Mouse (Mus musculus): Measurements from ENCODE around the gene Nelfe.
"Not testable (repeated sequence)": the region's sequence is repeated elsewhere in the genome, so short reads cannot be mapped to it uniquely, and the experiment has no call there.

Gene Nelfe

DNA sequence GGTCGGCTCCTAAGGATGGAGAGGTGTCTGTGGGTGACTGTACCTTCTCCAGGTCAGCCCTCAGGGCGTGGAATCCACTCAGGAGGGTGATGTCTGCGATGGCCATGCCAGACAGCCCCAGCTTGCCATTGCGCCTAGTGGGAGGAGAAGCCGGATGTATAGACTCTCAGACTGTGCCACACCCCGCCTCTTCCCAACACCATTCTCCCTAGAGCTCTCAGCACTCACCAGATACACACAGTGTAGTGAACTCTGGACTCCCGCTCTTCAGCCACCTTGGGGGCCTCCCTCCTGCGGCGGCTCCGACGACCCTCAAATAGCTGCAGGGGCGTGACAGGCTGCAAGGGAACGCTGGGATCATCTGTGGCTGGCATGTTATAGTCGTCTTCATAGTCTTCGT lies 38.9 kb upstream of the Nelfe start:
- H3K4me3 ChIP-seq (replicated peaks; ENCODE audit: low read length) = no peak overlapping the region
- H3K27me3 ChIP-seq (ENCODE audit: insufficient read depth, low read length) = 0 out of 2 replicates have a peak, but pooled peaks cover 5% of the 10 kb centered on the region
- H3K4me1 ChIP-seq (replicated peaks; ENCODE audit: low read depth, low read length) = peaks cover 11% of the 10 kb centered on the region
- H3K36me3 ChIP-seq (ENCODE audit: insufficient read depth, low read length) = no peaks in the 10 kb centered on the region
- no peak for TF ChIP-seq NANOG (IDR thresholded peaks at IDR 0.05; ENCODE audit: borderline replicate concordance, low read length)
- TF ChIP-seq CTCF (conservative IDR thresholded peaks at IDR 0.05; ENCODE audit: low read length) = no peak
- TF ChIP-seq POU5F1 (IDR thresholded peaks at IDR 0.05; ENCODE audit: borderline replicate concordance, low read length) = no peak
- H3K9me3 ChIP-seq (ENCODE audit: low read length) = no peaks in the 10 kb centered on the region

DNA sequence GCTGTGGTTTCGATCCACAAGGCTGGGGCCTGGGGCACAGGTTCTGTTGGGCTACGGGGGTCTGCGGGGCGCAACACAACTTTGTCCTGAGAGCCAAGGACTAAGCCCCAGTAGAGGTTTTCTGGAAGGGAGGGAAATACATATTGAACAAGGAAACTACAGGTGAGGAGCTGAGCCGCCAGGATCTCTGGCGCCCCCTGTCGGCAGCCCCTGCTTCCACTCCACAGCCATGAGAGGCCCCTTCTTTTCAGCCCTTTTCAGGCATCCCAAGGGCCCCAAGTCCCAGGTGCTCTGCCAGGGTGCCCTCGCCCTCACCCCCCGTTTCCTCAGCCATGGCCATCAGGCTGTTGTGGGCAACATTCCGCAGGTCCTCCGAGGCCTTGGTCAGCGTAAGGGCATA lies 36.4 kb upstream of the Nelfe start:
- H3K9me3 ChIP-seq (ENCODE audit: low read length); H3K4me3 ChIP-seq (replicated peaks; ENCODE audit: low read length); H3K27me3 ChIP-seq (ENCODE audit: insufficient read depth, low read length); H3K36me3 ChIP-seq (ENCODE audit: insufficient read depth, low read length): not testable (repeated sequence)
- peaks cover 11% of the 10 kb centered on the region for H3K4me1 ChIP-seq (replicated peaks; ENCODE audit: low read depth, low read length)
- TF ChIP-seq CTCF (conservative IDR thresholded peaks at IDR 0.05; ENCODE audit: low read length) = peak; percentile 83

- Histone ChIP-seq H3K27me3 (ENCODE audit: insufficient read depth, low read length) (peaks cover 6% of the 10 kb centered on the region; the same call in 1 of the 2 replicates), H3K4me1 (replicated peaks; ENCODE audit: low read depth, low read length) (peaks cover 11% of the 10 kb centered on the region), H3K9me3 (ENCODE audit: low read length) (no peaks in the 10 kb centered on the region), H3K4me3 (replicated peaks; ENCODE audit: low read length) (no peak overlapping the region), H3K36me3 (ENCODE audit: insufficient read depth, low read length) (no peaks in the 10 kb centered on the region)
- TF ChIP-seq NANOG (IDR thresholded peaks at IDR 0.05; ENCODE audit: borderline replicate concordance, low read length) (no peak), POU5F1 (IDR thresholded peaks at IDR 0.05; ENCODE audit: borderline replicate concordance, low read length) (no peak), CTCF (conservative IDR thresholded peaks at IDR 0.05; ENCODE audit: low read length) (no peak)
These were observed 35.3 kb upstream of the Nelfe start for GRCm38 (mm10) chr17:34814818-34815370.

DNA sequence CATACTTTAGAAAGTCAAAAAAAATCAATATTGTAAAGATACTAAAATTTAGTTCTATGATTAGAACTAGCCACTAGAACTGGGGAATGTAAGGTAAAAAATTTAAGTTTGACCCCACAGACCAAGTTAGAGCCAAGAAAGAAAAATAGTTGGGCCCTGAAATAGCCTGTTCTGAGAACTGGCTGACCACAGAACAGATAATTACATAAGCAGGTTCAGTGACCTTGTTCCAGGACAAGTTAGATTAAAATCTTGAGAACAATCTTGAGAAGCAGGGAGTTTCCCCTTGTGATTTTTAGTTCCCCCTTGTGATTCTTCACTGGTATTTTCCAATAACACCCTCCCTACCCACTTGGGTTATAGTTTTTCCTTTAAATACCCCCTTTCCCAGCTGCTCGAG lies 19.4 kb upstream of the Nelfe start:
- not testable (repeated sequence) for H3K27me3 ChIP-seq (ENCODE audit: insufficient read depth, low read length); H3K4me3 ChIP-seq (replicated peaks; ENCODE audit: low read length); H3K4me1 ChIP-seq (replicated peaks; ENCODE audit: low read depth, low read length)
- Histone ChIP-seq H3K9me3 (ENCODE audit: low read length) (peaks cover 17% of the 10 kb centered on the region), H3K36me3 (ENCODE audit: insufficient read depth, low read length) (peaks cover 84% of the 10 kb centered on the region)

GRCm38 (mm10) chr17:34836155-34836855 lies 13.9 kb upstream of the Nelfe start:
- TF ChIP-seq POU5F1 (IDR thresholded peaks at IDR 0.05; ENCODE audit: borderline replicate concordance, low read length) = no peak
- no peak for TF ChIP-seq NANOG (IDR thresholded peaks at IDR 0.05; ENCODE audit: borderline replicate concordance, low read length)
- TF ChIP-seq CTCF (conservative IDR thresholded peaks at IDR 0.05; ENCODE audit: low read length) = no peak
- H3K4me1 ChIP-seq (replicated peaks; ENCODE audit: low read depth, low read length) = peaks cover 45% of the 10 kb centered on the region
- no peaks in the 10 kb centered on the region for H3K27me3 ChIP-seq (ENCODE audit: insufficient read depth, low read length)
- peaks cover 68% of the 10 kb centered on the region for H3K36me3 ChIP-seq (ENCODE audit: insufficient read depth, low read length)
- H3K4me3 ChIP-seq (replicated peaks; ENCODE audit: low read length) = peak overlapping the region; percentile 94
- H3K9me3 ChIP-seq (ENCODE audit: low read length) = peaks cover 3% of the 10 kb centered on the region

GRCm38 (mm10) chr17:34836856-34837221 lies 13.4 kb upstream of the Nelfe start, which contains the start of the genes Stk19 and Dxo:
TSS of gene Stk19 (minus strand) at chr17:34836945.
TSS of gene Dxo (plus strand) at chr17:34837019.
- H3K36me3 ChIP-seq (ENCODE audit: insufficient read depth, low read length) = peaks cover 69% of the 10 kb centered on the region
- H3K4me3 ChIP-seq (replicated peaks; ENCODE audit: low read length) = peak within 1 kb of the TSS; percentile 94
- H3K9me3 ChIP-seq (ENCODE audit: low read length) = no peaks in the 10 kb centered on the region
- no peak for TF ChIP-seq CTCF (conservative IDR thresholded peaks at IDR 0.05; ENCODE audit: low read length)
- TF ChIP-seq NANOG (IDR thresholded peaks at IDR 0.05; ENCODE audit: borderline replicate concordance, low read length) = no peak
- TF ChIP-seq POU5F1 (IDR thresholded peaks at IDR 0.05; ENCODE audit: borderline replicate concordance, low read length) = no peak
- H3K27me3 ChIP-seq (ENCODE audit: insufficient read depth, low read length) = no peaks in the 10 kb centered on the region
- H3K4me1 ChIP-seq (replicated peaks; ENCODE audit: low read depth, low read length) = peaks cover 45% of the 10 kb centered on the region

DNA sequence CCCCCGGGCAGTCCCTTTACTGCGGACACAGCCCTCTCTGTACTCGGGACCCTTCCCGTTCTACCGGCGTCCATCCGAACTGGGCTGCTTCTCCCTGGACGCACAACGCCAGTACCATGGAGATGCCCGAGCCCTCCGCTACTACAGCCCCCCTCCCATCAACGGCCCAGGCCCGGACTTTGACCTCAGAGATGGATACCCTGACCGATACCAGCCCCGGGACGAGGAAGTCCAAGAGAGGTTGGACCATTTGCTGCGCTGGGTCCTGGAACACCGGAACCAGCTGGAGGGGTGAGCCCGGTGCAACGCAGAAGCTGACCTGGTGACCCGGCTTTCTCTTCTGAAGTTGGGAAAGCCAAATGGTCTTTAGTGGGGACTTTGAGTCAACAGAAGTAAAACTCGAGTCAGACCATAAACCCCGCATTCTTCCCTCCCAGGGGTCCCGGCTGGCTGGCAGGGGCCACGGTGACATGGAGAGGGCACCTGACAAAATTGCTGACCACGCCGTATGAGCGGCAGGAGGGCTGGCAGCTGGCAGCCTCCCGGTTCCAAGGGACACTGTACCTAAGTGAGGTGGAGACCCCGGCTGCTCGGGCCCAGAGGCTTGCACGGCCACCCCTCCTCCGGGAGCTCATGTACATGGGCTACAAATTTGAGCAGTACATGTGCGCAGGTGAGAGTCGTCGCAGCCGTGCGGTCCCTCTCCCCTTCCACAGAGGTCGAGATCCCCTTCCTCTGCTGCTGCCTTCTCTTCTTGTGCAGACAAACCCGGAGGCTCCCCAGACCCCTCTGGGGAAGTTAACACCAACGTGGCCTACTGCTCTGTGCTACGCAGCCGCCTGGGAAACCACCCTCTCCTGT lies 12.5 kb upstream of the Nelfe start:
- Histone ChIP-seq H3K4me1 (replicated peaks; ENCODE audit: low read depth, low read length) (peaks cover 45% of the 10 kb centered on the region), H3K4me3 (replicated peaks; ENCODE audit: low read length) (peak overlapping the region; percentile 94), H3K9me3 (ENCODE audit: low read length) (no peaks in the 10 kb centered on the region), H3K36me3 (ENCODE audit: insufficient read depth, low read length) (peaks cover 69% of the 10 kb centered on the region), H3K27me3 (ENCODE audit: insufficient read depth, low read length) (no peaks in the 10 kb centered on the region)
- TF ChIP-seq CTCF (conservative IDR thresholded peaks at IDR 0.05; ENCODE audit: low read length) = no peak
- no peak for TF ChIP-seq POU5F1 (IDR thresholded peaks at IDR 0.05; ENCODE audit: borderline replicate concordance, low read length)
- TF ChIP-seq NANOG (IDR thresholded peaks at IDR 0.05; ENCODE audit: borderline replicate concordance, low read length) = no peak

DNA sequence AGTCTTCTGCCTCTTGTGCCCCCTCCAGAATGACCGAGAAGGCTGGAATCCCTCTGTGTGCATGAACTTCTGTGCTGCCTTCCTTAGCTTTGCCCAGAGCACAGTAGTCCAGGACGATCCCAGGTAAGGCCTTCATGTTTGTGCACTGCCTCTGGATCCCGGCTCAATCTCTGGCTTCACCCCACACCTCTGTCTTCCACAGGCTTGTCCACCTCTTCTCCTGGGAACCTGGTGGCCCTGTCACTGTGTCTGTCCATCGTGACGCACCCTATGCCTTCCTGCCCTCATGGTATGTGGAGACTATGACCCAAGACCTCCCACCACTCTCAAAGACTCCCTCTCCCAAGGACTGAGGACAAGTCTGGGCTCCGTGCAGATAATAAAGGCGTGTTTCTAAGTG lies 11.4 kb upstream of the Nelfe start:
- no peaks in the 10 kb centered on the region for H3K9me3 ChIP-seq (ENCODE audit: low read length)
- peak overlapping the region; percentile 41 for H3K4me3 ChIP-seq (replicated peaks; ENCODE audit: low read length)
- H3K36me3 ChIP-seq (ENCODE audit: insufficient read depth, low read length) = peaks cover 70% of the 10 kb centered on the region
- TF ChIP-seq POU5F1 (IDR thresholded peaks at IDR 0.05; ENCODE audit: borderline replicate concordance, low read length) (no peak), NANOG (IDR thresholded peaks at IDR 0.05; ENCODE audit: borderline replicate concordance, low read length) (no peak), CTCF (conservative IDR thresholded peaks at IDR 0.05; ENCODE audit: low read length) (no peak)
- H3K4me1 ChIP-seq (replicated peaks; ENCODE audit: low read depth, low read length) = peaks cover 45% of the 10 kb centered on the region
- H3K27me3 ChIP-seq (ENCODE audit: insufficient read depth, low read length) = no peaks in the 10 kb centered on the region

All from E14TG2a.4 (cell line).